In genomic region chr4:107252522-107252921, GRCm38 (mm10) we compare ENCODE assay signal across 9 mouse cellular contexts. TPM values are rescaled to one million over a fixed set of nuclear protein-coding genes. Genes with fewer than 3 reads are reported as not detected.
A peak's percentile ranks its signal among the peaks of the same experiment; 100 is the strongest.
DNase-seq lines count a peak whose midpoint lies in the region; ATAC-seq and TF ChIP-seq lines count a peak whose summit lies in the region.
"Had no signal": no experiment of that assay in that cellular context is flagged by ENCODE, and none has a peak within 500 bp of the region (broad histone marks: within the 10 kb centered on the region; RNA-seq: fewer than 3 reads in every experiment).

No protein-coding gene starts in this region.

- peak overlapping the region; percentile 83 for H3K4me2 ChIP-seq in heart, embryonic 11.5 days
- peak overlapping the region; percentile 94 for H3K4me2 ChIP-seq in CH12.LX (ENCODE audit: insufficient read depth, low read depth, poor library complexity, severe bottlenecking)
- H3K4me2 ChIP-seq in embryonic facial prominence, embryonic 12.5 days (replicated peaks): peak overlapping the region; percentile 69
- H3K4me2 ChIP-seq in limb, embryonic 11.5 days (ENCODE audit: low read depth, severe bottlenecking): peak overlapping the region; percentile 75

- TF ChIP-seq RAD21 in CH12.LX (IDR thresholded peaks at IDR 0.05; ENCODE audit: low read depth, low read length): no peak

- 0% methylated on average over 11 of the region's 11 CpGs for WGBS in heart, embryonic 11.5 days (ENCODE audit: insufficient replicate concordance)
- WGBS in embryonic facial prominence, embryonic 12.5 days: 0% methylated on average over 11 of the region's 11 CpGs
- under 1% methylated on average over 11 of the region's 11 CpGs for WGBS in limb, embryonic 11.5 days
- WGBS in small intestine, adult 2 months: 1% methylated on average over 11 of the region's 11 CpGs

- in situ Hi-C loops in CH12.LX (cut with MboI; ENCODE audit: low pct_ligation_motif_present, low pct_unique_long_range_greater_than_20kb, low sequenced_read_pairs): loop anchor here (5.0 kb wide), 1 partner anchor 95 kb away; no protein-coding TSS in a partner anchor

- peaks cover 6% of the 10 kb centered on the region for H3K79me2 ChIP-seq in CH12.LX (replicated peaks; ENCODE audit: control insufficient read depth, extremely low read depth, insufficient read depth, poor library complexity, severe bottlenecking)

- no peaks in the 10 kb centered on the region for H3K9me3 ChIP-seq in heart, embryonic 11.5 days (replicated peaks; ENCODE audit: control insufficient read depth, low read length)
- no peaks in the 10 kb centered on the region for H3K9me3 ChIP-seq in CH12.LX (replicated peaks; ENCODE audit: low read length)
- H3K9me3 ChIP-seq in embryonic facial prominence, embryonic 12.5 days: no peaks in the 10 kb centered on the region
- H3K9me3 ChIP-seq in limb, embryonic 11.5 days (ENCODE audit: control insufficient read depth, low read length): no peaks in the 10 kb centered on the region

- TF ChIP-seq CTCF in CH12.LX (conservative IDR thresholded peaks at IDR 0.05 in 1 of 2, IDR thresholded peaks at IDR 0.05 in 1 of 2; ENCODE audit: low read depth in 2 of 2, low read length in 2 of 2): no peak
- no peak for TF ChIP-seq CTCF in small intestine, adult 2 months (IDR thresholded peaks at IDR 0.05; ENCODE audit: extremely low read depth, insufficient read length, insufficient replicate concordance, low read depth, low read length)

- peak overlapping the region; percentile 72; the same call in 1 of the 2 replicates for H3K27ac ChIP-seq in heart, embryonic 11.5 days (ENCODE audit: low read depth, low read length)
- no peak overlapping the region for H3K27ac ChIP-seq in CH12.LX (ENCODE audit: insufficient read depth, low read depth)
- 0 out of 2 replicates have a peak overlapping the region, but pooled peaks have one; percentile 70 for H3K27ac ChIP-seq in embryonic facial prominence, embryonic 12.5 days
- no peak overlapping the region; the same call in 1 of the 2 replicates for H3K27ac ChIP-seq in limb, embryonic 11.5 days (replicated peaks; ENCODE audit: low read depth, low read length)
- H3K27ac ChIP-seq in small intestine, adult 2 months (ENCODE audit: insufficient read depth, low read depth, low read length): no peak overlapping the region; the same call in 1 of the 2 replicates

- H3K4me1 ChIP-seq in heart, embryonic 11.5 days (ENCODE audit: control insufficient read depth, insufficient read depth, low read length): peaks cover 31% of the 10 kb centered on the region
- peaks cover 2 to 44% of the 10 kb centered on the region in 2 experiments; a peak in 3 of 4 replicates for H3K4me1 ChIP-seq in CH12.LX (ENCODE audit: control insufficient read depth in 1 of 2, insufficient read depth in 2 of 2)
- H3K4me1 ChIP-seq in embryonic facial prominence, embryonic 12.5 days: peaks cover 8% of the 10 kb centered on the region
- H3K4me1 ChIP-seq in limb, embryonic 11.5 days (ENCODE audit: control insufficient read depth, insufficient read depth, low read length): peaks cover 7% of the 10 kb centered on the region
- peaks cover 6% of the 10 kb centered on the region; the same call in 1 of the 2 replicates for H3K4me1 ChIP-seq in small intestine, adult 2 months (ENCODE audit: control insufficient read depth, insufficient read depth, insufficient read length, low read length)

- peak overlapping the region; percentile 76 for H3K9ac ChIP-seq in heart, embryonic 11.5 days (ENCODE audit: low read depth, low read length)
- H3K9ac ChIP-seq in CH12.LX (ENCODE audit: insufficient read depth, low read depth): peak overlapping the region; percentile 81
- H3K9ac ChIP-seq in embryonic facial prominence, embryonic 12.5 days: peak overlapping the region; percentile 52
- peak overlapping the region; percentile 87 for H3K9ac ChIP-seq in limb, embryonic 11.5 days (ENCODE audit: low read length)

- no peak for ATAC-seq in heart, embryonic 11.5 days (replicated peaks; ENCODE audit: insufficient number of reproducible peaks, low FRiP score, low TSS enrichment)
- no peak for ATAC-seq in embryonic facial prominence, embryonic 12.5 days (ENCODE audit: insufficient number of reproducible peaks, insufficient read depth, low FRiP score, low TSS enrichment)
- ATAC-seq in limb, embryonic 11.5 days (ENCODE audit: insufficient number of reproducible peaks, low FRiP score, low TSS enrichment, low read depth): no peak

- TF ChIP-seq EP300 in CH12.LX (IDR thresholded peaks at IDR 0.05; ENCODE audit: low read length): no peak

- no peak for TF ChIP-seq POLR2A in CH12.LX (IDR thresholded peaks at IDR 0.05; ENCODE audit: low read depth, low read length)
- TF ChIP-seq POLR2A in small intestine, adult 2 months (IDR thresholded peaks at IDR 0.05; ENCODE audit: low read depth, low read length): no peak

- dilution Hi-C loops in CH12.LX (cut with MboI; ENCODE audit: extremely low pct_ligation_motif_present, extremely low pct_unique_long_range_greater_than_20kb, low sequenced_read_pairs): no loop called here

- intact Hi-C loops in heart, postnatal 25 days (cut with DNase I): loop anchor here (2.0 to 5.0 kb wide), 3 partner anchors 62 to 115 kb away; partner anchors contain the start of genes Ndc1, Tceanc2, Tmem59 and Yipf1

- no peak for DNase-seq in heart, postnatal 25 days (ENCODE audit: low spot score)
- peak; percentile 5 for DNase-seq in CH12.LX (ENCODE audit: extremely low read depth)
- DNase-seq in limb, embryonic 11.5 days (ENCODE audit: low spot score): no peak
- no peak for DNase-seq in frontal cortex, postnatal 14 days (ENCODE audit: low spot score in 2 of 2)
- no peak for DNase-seq in adrenal gland, postnatal 4 days (ENCODE audit: low spot score in 2 of 2)

- no peaks in the 10 kb centered on the region for H3K36me3 ChIP-seq in heart, embryonic 11.5 days (ENCODE audit: control insufficient read depth, insufficient read depth, low read length)
- peaks cover under 1 to 2% of the 10 kb centered on the region in 2 experiments for H3K36me3 ChIP-seq in CH12.LX (replicated peaks in 1 of 2; ENCODE audit: control insufficient read depth in 1 of 2, insufficient read depth in 1 of 2, low read length in 1 of 2)
- no peaks in the 10 kb centered on the region for H3K36me3 ChIP-seq in embryonic facial prominence, embryonic 12.5 days
- H3K36me3 ChIP-seq in limb, embryonic 11.5 days (ENCODE audit: control insufficient read depth, insufficient read depth, low read length): no peaks in the 10 kb centered on the region
- no peaks in the 10 kb centered on the region for H3K36me3 ChIP-seq in small intestine, adult 2 months (ENCODE audit: control insufficient read depth, insufficient read depth, low read length)

- peak overlapping the region; percentile 77 for H3K4me3 ChIP-seq in heart, embryonic 11.5 days (ENCODE audit: low read depth, low read length)
- H3K4me3 ChIP-seq in CH12.LX (replicated peaks in 1 of 3; ENCODE audit: low read depth in 2 of 3, low read length in 2 of 3, poor library complexity in 1 of 3): peak overlapping the region; percentile 75 to 77 (median 77)
- peak overlapping the region; percentile 86 for H3K4me3 ChIP-seq in embryonic facial prominence, embryonic 12.5 days
- peak overlapping the region; percentile 81 for H3K4me3 ChIP-seq in limb, embryonic 11.5 days (ENCODE audit: low read depth, low read length)
- H3K4me3 ChIP-seq in small intestine, adult 2 months (ENCODE audit: low read depth, low read length): peak overlapping the region; percentile 89

- H3K27me3 ChIP-seq in heart, embryonic 11.5 days (ENCODE audit: control insufficient read depth, insufficient read depth, low read length): no peaks in the 10 kb centered on the region
- no peaks in the 10 kb centered on the region for H3K27me3 ChIP-seq in CH12.LX (replicated peaks)
- no peaks in the 10 kb centered on the region for H3K27me3 ChIP-seq in embryonic facial prominence, embryonic 12.5 days
- no peaks in the 10 kb centered on the region for H3K27me3 ChIP-seq in limb, embryonic 11.5 days (ENCODE audit: control insufficient read depth, insufficient read depth, low read length)
- no peaks in the 10 kb centered on the region for H3K27me3 ChIP-seq in small intestine, adult 2 months (ENCODE audit: control insufficient read depth, insufficient read depth, low read length)
- H3K27me3 ChIP-seq: Patski had no signal

RNA-seq across cellular contexts. Expression of gene Lrrc42, which starts 0.8 kb away (rescaled TPM):
- polyA plus RNA-seq in heart, embryonic 11.5 days (2014; fragmentation: Nextera tagmentation; extraction: Ambion mirVana): 70.4 and 79.3 TPM in 2 replicates
- total RNA-seq in heart, postnatal 25 days (2021): 10 to 100 TPM; 10.7 to 13.3 TPM
- 13.0 and 13.7 TPM in 2 replicates for total RNA-seq in CH12.LX (2012; rRNA removed)
- 15.3 and 24.9 TPM in 2 replicates for total RNA-seq in CH12.LX (2014; rRNA removed)
- 48.2 and 72.9 TPM in 2 replicates for polyA plus RNA-seq in CH12.LX (2012; ENCODE audit: insufficient read length, low read depth)
- polyA plus RNA-seq in embryonic facial prominence, embryonic 12.5 days (2016; fragmentation: Nextera tagmentation; extraction: Ambion mirVana): 92.2 and 97.5 TPM in 2 replicates
- 102 and 103 TPM in 2 replicates for polyA plus RNA-seq in limb, embryonic 11.5 days (2014; fragmentation: Nextera tagmentation; extraction: Ambion mirVana)
- polyA plus RNA-seq in small intestine, adult 2 months (2012; rRNA removed): 4.0 and 9.3 TPM in 2 replicates
- 10 to 100 TPM; 40.1 to 45.2 TPM for total RNA-seq in adrenal gland, postnatal 4 days (2021)

RNA-seq across cellular contexts. Expression of gene Hspb11, which starts 0.9 kb away (rescaled TPM):
- 35.1 and 38.7 TPM in 2 replicates for polyA plus RNA-seq in heart, embryonic 11.5 days (2014; fragmentation: Nextera tagmentation; extraction: Ambion mirVana)
- 10 to 100 TPM; 10.5 to 13.0 TPM for total RNA-seq in heart, postnatal 25 days (2021)
- total RNA-seq in CH12.LX (2012; rRNA removed) (35.4 and 46.3 TPM in 2 replicates), CH12.LX (2014; rRNA removed) (38.7 and 40.7 TPM in 2 replicates)
- polyA plus RNA-seq in CH12.LX (2012; ENCODE audit: insufficient read length, low read depth): 19.7 and 20.2 TPM in 2 replicates
- 38.1 and 38.4 TPM in 2 replicates for polyA plus RNA-seq in embryonic facial prominence, embryonic 12.5 days (2016; fragmentation: Nextera tagmentation; extraction: Ambion mirVana)
- polyA plus RNA-seq in limb, embryonic 11.5 days (2014; fragmentation: Nextera tagmentation; extraction: Ambion mirVana): 29.8 and 34.0 TPM in 2 replicates
- 0.65 TPM in 1 of 2 replicates, not detected in the other for polyA plus RNA-seq in small intestine, adult 2 months (2012; rRNA removed)
- 10 to 100 TPM; 22.9 to 26.3 TPM for total RNA-seq in adrenal gland, postnatal 4 days (2021)

RNA-seq across cellular contexts. Expression of gene Ldlrad1, which starts 43.5 kb away (rescaled TPM):
- polyA plus RNA-seq in heart, embryonic 11.5 days (2014; fragmentation: Nextera tagmentation; extraction: Ambion mirVana): not detected in 2 replicates
- not detected for total RNA-seq in heart, postnatal 25 days (2021)
- total RNA-seq in CH12.LX (2012; rRNA removed) (not detected in 2 replicates), CH12.LX (2014; rRNA removed) (not detected in 2 replicates)
- not detected in 2 replicates for polyA plus RNA-seq in CH12.LX (2012; ENCODE audit: insufficient read length, low read depth)
- polyA plus RNA-seq in embryonic facial prominence, embryonic 12.5 days (2016; fragmentation: Nextera tagmentation; extraction: Ambion mirVana): not detected in 2 replicates
- polyA plus RNA-seq in limb, embryonic 11.5 days (2014; fragmentation: Nextera tagmentation; extraction: Ambion mirVana): not detected in 2 replicates
- polyA plus RNA-seq in small intestine, adult 2 months (2012; rRNA removed): 0.18 and 1.1 TPM in 2 replicates
- not detected for total RNA-seq in adrenal gland, postnatal 4 days (2021)
- polyA plus RNA-seq: Patski had no signal

RNA-seq across cellular contexts. Expression of gene Dio1, which starts 54.4 kb away (rescaled TPM):
- not detected in 2 replicates for polyA plus RNA-seq in heart, embryonic 11.5 days (2014; fragmentation: Nextera tagmentation; extraction: Ambion mirVana)
- total RNA-seq in heart, postnatal 25 days (2021): not detected
- total RNA-seq in CH12.LX (2012; rRNA removed) (0.25 and 0.38 TPM in 2 replicates), CH12.LX (2014; rRNA removed) (1.3 and 1.7 TPM in 2 replicates)
- polyA plus RNA-seq in CH12.LX (2012; ENCODE audit: insufficient read length, low read depth): 0.23 and 0.67 TPM in 2 replicates
- polyA plus RNA-seq in embryonic facial prominence, embryonic 12.5 days (2016; fragmentation: Nextera tagmentation; extraction: Ambion mirVana): not detected in 2 replicates
- polyA plus RNA-seq in limb, embryonic 11.5 days (2014; fragmentation: Nextera tagmentation; extraction: Ambion mirVana): not detected in 2 replicates
- polyA plus RNA-seq in small intestine, adult 2 months (2012; rRNA removed): 18.6 and 73.4 TPM in 2 replicates
- 1 to 10 TPM; 1.3 to 2.6 TPM for total RNA-seq in adrenal gland, postnatal 4 days (2021)
- polyA plus RNA-seq: Patski had no signal

Comparison
In these comparisons a context has a peak if more than half of its experiments do, and no peak if none do; other contexts are left out.
1. H3K27ac ChIP-seq: peak in heart, embryonic 11.5 days (single experiment) and embryonic facial prominence, embryonic 12.5 days (single experiment); none in CH12.LX (single experiment), limb, embryonic 11.5 days (single experiment) and small intestine, adult 2 months (single experiment).
2. RNA of gene Hspb11, which starts 0.9 kb away (polyA plus RNA-seq): 35.1 to 38.7 TPM in heart, embryonic 11.5 days, 38.1 to 38.4 TPM in embryonic facial prominence, embryonic 12.5 days, 29.8 to 34.0 TPM in limb, embryonic 11.5 days and 19.7 to 20.2 TPM in CH12.LX; 0.65 TPM in small intestine, adult 2 months; every median in the first group is over 10 times any median in the second.
3. Peak in every context shown above with its lines, with median percentiles within 50 percentile points of each other: H3K4me2 ChIP-seq, H3K4me3 ChIP-seq and H3K9ac ChIP-seq.